Mouse (Mus musculus) heart, adult 9 months (tissue): ENCODE results near the gene 2310061I04Rik.

Experiments used
- DNase-seq, 2 experiments: peaks; one replicate each; pipeline ENCODE4 v3.0.0; 2022; ENCODE audit warnings: low spot score in 2 of 2

The 2310061I04Rik gene

GRCm38 (mm10) chr17:35870151-35870883 lies 26.9 kb downstream of the 2310061I04Rik start:
- peak; percentile 82 to 91 for DNase-seq

- DNase-seq = peak; percentile 57 to 67
Observed at GRCm38 (mm10) chr17:35869346-35870067, 27.7 kb downstream of the 2310061I04Rik start.

GRCm38 (mm10) chr17:35868961-35869345 lies 28.3 kb downstream of the 2310061I04Rik start:
- no peak for DNase-seq

- DNase-seq = peak; percentile 35 to 62
Observed at GRCm38 (mm10) chr17:35868165-35868820, 28.9 kb downstream of the 2310061I04Rik start.

- peak; percentile 55 to 57 for DNase-seq
Observed at GRCm38 (mm10) chr17:35866911-35867890, 30.0 kb downstream of the 2310061I04Rik start.

- peak; percentile 86 to 91 for DNase-seq
Observed at GRCm38 (mm10) chr17:35866281-35866831, 30.9 kb downstream of the 2310061I04Rik start.

GRCm38 (mm10) chr17:35865481-35866280 lies 31.6 kb downstream of the 2310061I04Rik start, which contains the start of gene Ppp1r18:
Gene Ppp1r18 (plus strand): TSS chr17:35865593.
- peak; percentile 87 to 92 for DNase-seq

GRCm38 (mm10) chr17:35864832-35865353 lies 32.3 kb downstream of the 2310061I04Rik start:
- no peak for DNase-seq

- peak; percentile 92 to 94 for DNase-seq
Observed at GRCm38 (mm10) chr17:35861198-35861857, 35.9 kb downstream of the 2310061I04Rik start, which contains the start of gene Nrm. Gene Nrm (plus strand): TSS chr17:35861318.

GRCm38 (mm10) chr17:35860831-35861197 lies 36.4 kb downstream of the 2310061I04Rik start:
- DNase-seq = no peak

GRCm38 (mm10) chr17:35859835-35860234 lies 37.4 kb downstream of the 2310061I04Rik start:
- DNase-seq = no peak

- DNase-seq = no peak
Observed at GRCm38 (mm10) chr17:35859371-35859770, 37.9 kb downstream of the 2310061I04Rik start.

GRCm38 (mm10) chr17:35850974-35851373 lies 46.3 kb downstream of the 2310061I04Rik start:
- no peak for DNase-seq

GRCm38 (mm10) chr17:35848112-35848511 lies 49.1 kb downstream of the 2310061I04Rik start:
- DNase-seq = no peak

GRCm38 (mm10) chr17:35843514-35843913 lies 53.7 kb downstream of the 2310061I04Rik start:
- DNase-seq = no peak
